Mouse (Mus musculus): ENCODE results near the gene Ppp6r3.

Gene Ppp6r3

GRCm38 (mm10) chr19:3435824-3436223, 139.7 kb downstream of the Ppp6r3 start:
- no peak for DNase-seq (ENCODE audit: inconsistent age in 2 of 2, low spot score in 1 of 2)

- no peak for DNase-seq (ENCODE audit: inconsistent age in 2 of 2, low spot score in 1 of 2)
Observed at GRCm38 (mm10) chr19:3434641-3435040, 140.9 kb downstream of the Ppp6r3 start.

- no peak for DNase-seq (ENCODE audit: inconsistent age in 2 of 2, low spot score in 1 of 2)
Observed at GRCm38 (mm10) chr19:3434124-3434523, 141.4 kb downstream of the Ppp6r3 start.

GRCm38 (mm10) chr19:3431969-3432368, 143.6 kb downstream of the Ppp6r3 start:
- no peak for DNase-seq (ENCODE audit: inconsistent age in 2 of 2, low spot score in 1 of 2)

GRCm38 (mm10) chr19:3431066-3431465, 144.5 kb downstream of the Ppp6r3 start:
- no peak for DNase-seq (ENCODE audit: inconsistent age in 2 of 2, low spot score in 1 of 2)

- DNase-seq (ENCODE audit: inconsistent age in 2 of 2, low spot score in 1 of 2) = no peak
Observed at GRCm38 (mm10) chr19:3429156-3429816, 146.3 kb downstream of the Ppp6r3 start.

GRCm38 (mm10) chr19:3428057-3428830, 147.3 kb downstream of the Ppp6r3 start:
- DNase-seq (ENCODE audit: inconsistent age in 2 of 2, low spot score in 1 of 2) = peak; percentile 38 to 79

GRCm38 (mm10) chr19:3424214-3424613, 151.3 kb downstream of the Ppp6r3 start:
- DNase-seq (ENCODE audit: inconsistent age in 2 of 2, low spot score in 1 of 2) = no peak

- no peak for DNase-seq (ENCODE audit: inconsistent age in 2 of 2, low spot score in 1 of 2)
Observed at GRCm38 (mm10) chr19:3422981-3423380, 152.6 kb downstream of the Ppp6r3 start.

- DNase-seq (ENCODE audit: inconsistent age in 2 of 2, low spot score in 1 of 2) = no peak
Observed at GRCm38 (mm10) chr19:3422488-3422887, 153.1 kb downstream of the Ppp6r3 start.

- DNase-seq (ENCODE audit: inconsistent age in 2 of 2, low spot score in 1 of 2) = peak; percentile 55 to 66
Observed at GRCm38 (mm10) chr19:3419251-3419650, 156.3 kb downstream of the Ppp6r3 start.

GRCm38 (mm10) chr19:3414268-3414733, 161.2 kb downstream of the Ppp6r3 start, which contains the start of gene Gal:
Gal (minus strand) TSS chr19:3414544.
- peak; percentile 51 to 74 for DNase-seq (ENCODE audit: inconsistent age in 2 of 2, low spot score in 1 of 2)

GRCm38 (mm10) chr19:3405531-3406281, 169.8 kb downstream of the Ppp6r3 start:
- no peak for DNase-seq (ENCODE audit: inconsistent age in 2 of 2, low spot score in 1 of 2)

Measured in adrenal gland, adult (tissue).